Mouse (Mus musculus) spleen, postnatal 10 days (tissue): Measurements from ENCODE around the gene Ndrg2.
"Not testable (repeated sequence)": the region's sequence is repeated elsewhere in the genome, so short reads cannot be mapped to it uniquely, and the experiment has no call there.

Experiments
- DNase-seq, 2 experiments: peaks; one replicate each; pipeline ENCODE4 v3.0.0; 2021 to 2022; ENCODE audit warnings: low spot score in 2 of 2

Ndrg2 gene

DNA sequence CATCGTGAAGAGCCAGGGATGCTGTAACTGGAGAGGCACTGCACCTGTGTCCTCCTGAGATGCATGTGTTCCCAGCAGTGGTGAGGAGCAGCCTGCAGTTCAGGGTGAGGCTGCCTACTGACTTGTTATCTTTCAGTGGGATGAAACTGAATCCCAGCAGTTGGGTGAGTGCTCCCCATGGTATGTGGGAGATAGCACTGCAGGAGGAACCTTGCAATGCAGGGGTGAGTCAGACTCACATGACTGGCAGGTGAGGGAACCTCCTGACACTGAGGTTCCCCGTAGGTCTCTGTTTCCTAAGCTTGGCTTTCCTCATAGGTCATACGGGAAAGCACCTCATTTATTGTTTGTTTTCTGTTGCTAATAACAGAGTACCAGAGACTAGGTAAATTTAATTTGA is 36.4 kb downstream of the Ndrg2 start:
- DNase-seq: no peak

GRCm38 (mm10) chr14:51871741-51872140 is 42.2 kb downstream of the Ndrg2 start:
- DNase-seq: no peak

DNA sequence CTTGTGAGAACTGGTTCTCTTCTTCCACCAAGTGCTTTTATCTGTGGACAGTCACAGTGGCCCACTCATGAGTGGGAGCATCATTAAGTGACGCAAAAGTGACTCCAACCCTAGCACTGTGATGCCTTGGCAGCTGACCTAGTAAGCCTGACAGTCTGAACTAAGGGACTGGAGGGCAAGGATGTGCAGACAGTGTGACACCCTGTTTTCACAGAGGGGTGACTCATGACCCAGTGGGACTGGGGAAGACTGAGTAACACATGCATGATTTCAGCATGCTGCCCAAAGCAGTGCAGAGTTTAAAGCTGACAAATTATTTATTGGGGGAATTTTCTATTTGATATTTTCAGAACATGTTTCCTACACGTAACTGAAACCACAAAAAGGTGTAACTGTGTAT is 43.2 kb downstream of the Ndrg2 start:
- DNase-seq: no peak

DNA sequence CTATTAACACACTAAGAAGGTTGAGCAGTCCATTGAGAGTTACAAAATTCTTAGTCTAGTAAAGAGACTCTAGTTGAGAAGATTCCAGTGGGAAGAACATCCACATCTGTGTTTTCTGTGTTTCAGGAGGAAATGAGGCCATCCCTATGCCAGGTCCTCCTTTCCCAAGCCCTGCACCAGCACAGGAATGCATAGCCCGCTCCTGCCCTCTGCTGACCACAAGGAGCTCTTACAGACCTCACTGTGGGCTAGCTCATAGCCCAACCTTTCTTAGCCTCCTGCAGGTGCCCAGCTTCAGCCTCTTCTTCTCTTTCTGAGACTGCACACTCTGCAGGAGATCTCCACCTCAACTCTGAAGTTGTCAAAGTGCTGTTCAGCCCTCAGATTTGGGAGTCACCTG is 50.4 kb downstream of the Ndrg2 start:
- not testable (repeated sequence) for DNase-seq

DNA sequence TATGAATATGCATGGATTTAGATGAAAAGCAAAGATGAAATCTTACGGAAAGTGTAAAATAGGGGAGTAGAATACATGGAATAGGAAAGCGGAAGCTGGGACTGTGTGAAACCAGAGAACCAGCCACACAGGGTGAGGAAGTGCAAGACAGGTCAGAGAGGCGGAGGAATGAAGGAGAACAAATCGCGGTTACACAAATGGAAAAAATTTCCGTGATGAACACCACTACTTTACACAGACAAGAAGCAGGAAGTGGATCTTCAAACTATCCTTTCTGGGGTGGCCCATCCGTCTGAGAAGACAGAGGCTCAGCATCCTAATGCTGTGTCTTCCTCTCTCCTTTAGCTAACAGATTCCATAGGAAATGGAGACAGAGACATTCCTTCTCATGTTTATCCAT is 58.7 kb downstream of the Ndrg2 start:
- not testable (repeated sequence) for DNase-seq
